Comparison of ENCODE assay signal across 8 mouse cellular contexts in the genomic region with DNA sequence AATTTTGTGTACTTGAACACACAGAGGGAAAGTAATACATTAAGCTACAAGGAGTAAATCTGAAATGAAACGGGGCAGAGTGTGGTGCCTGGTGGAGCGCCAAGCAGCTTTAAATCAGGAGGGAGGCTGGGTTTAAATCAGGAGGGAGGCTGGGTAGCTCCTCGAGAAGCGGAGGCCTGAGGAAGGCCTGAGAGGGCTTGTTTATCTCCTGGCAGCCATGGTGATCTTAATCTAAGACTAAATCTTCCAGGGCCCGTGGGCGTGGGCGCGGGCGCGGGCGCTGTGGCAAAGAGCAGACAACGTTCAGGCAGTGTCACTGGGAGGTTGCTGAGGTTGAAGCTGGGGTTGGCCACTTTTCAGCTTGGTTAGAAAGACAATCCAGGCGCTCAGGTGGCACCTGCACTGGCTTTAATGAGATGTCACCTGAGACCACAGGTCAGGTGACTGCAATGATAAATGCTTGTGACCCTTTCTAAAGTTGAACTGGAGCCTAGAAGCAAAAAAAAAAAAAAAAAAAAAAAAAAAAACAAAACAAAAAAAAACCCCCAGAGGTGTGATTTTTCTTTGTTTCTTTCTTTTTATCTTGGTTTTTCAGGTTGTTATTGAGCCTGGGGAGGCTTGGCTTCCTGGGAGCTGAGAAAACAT. TPM values are rescaled to one million over a fixed set of nuclear protein-coding genes. Genes with fewer than 3 reads are reported as not detected.
A peak's percentile ranks its signal among the peaks of the same experiment; 100 is the strongest.
DNase-seq lines count a peak whose midpoint lies in the region; ATAC-seq lines count a peak whose summit lies in the region.

No protein-coding gene starts in this region.

- intact Hi-C loops in heart, postnatal 36 days (cut with DNase I), result no loop called here

- DNase-seq in heart, adult 11 months, result peak; percentile 55
- no peak for DNase-seq in heart, adult 18-20 months
- DNase-seq in urinary bladder, postnatal 14 days (ENCODE audit: low spot score), result peak; percentile 19
- no peak for DNase-seq in urinary bladder, adult 18-20 months (ENCODE audit: low spot score in 2 of 2)
- peak; percentile 51 for DNase-seq in thymus, postnatal 4 days
- DNase-seq in urinary bladder, adult 2 months (ENCODE audit: low spot score), result no peak
- DNase-seq in heart, postnatal 36 days, result no peak

- peak; percentile 60 for ATAC-seq in megakaryocyte, adult 5-6 weeks (ENCODE audit: poor library complexity, severe bottlenecking)

RNA-seq across cellular contexts. Expression of a gene that starts 22.2 kb away (rescaled TPM):
- 1 to 10 TPM in 1 of 2 experiments, under 1 TPM in 1; 0.79 to 1.4 TPM for total RNA-seq in heart, adult 18-20 months (2021)
- 0.71 and 1.7 TPM in 2 replicates for total RNA-seq in megakaryocyte, adult 5-6 weeks (2015)
- total RNA-seq in megakaryocyte, adult 5-6 weeks (2017), result 0.84 and 1.1 TPM in 2 replicates
- polyA plus RNA-seq in urinary bladder, adult 2 months (2012; rRNA removed), result 9.5 and 10.4 TPM in 2 replicates
- 1 to 10 TPM; 1.5 to 1.8 TPM for total RNA-seq in heart, postnatal 36 days (2021)

RNA-seq across cellular contexts. Expression of a gene that starts 38.8 kb away (rescaled TPM):
- total RNA-seq in heart, adult 18-20 months (2021), result under 1 TPM; 0.32 to 0.82 TPM
- total RNA-seq in megakaryocyte, adult 5-6 weeks (2015), result 0.21 and 0.85 TPM in 2 replicates
- total RNA-seq in megakaryocyte, adult 5-6 weeks (2017), result not detected in 2 replicates
- 3.2 and 4.4 TPM in 2 replicates for polyA plus RNA-seq in urinary bladder, adult 2 months (2012; rRNA removed)
- total RNA-seq in heart, postnatal 36 days (2021), result 1 to 10 TPM in 1 of 2 experiments, under 1 TPM in 1; 0.92 to 1.6 TPM

Comparison
In these comparisons a context has a peak if more than half of its experiments do, and no peak if none do; other contexts are left out.
1. DNase-seq: peak in heart, adult 11 months (single experiment), urinary bladder, postnatal 14 days (single experiment) and thymus, postnatal 4 days (single experiment); none in heart, adult 18-20 months (0 of 2), urinary bladder, adult 18-20 months (0 of 2), urinary bladder, adult 2 months (single experiment) and heart, postnatal 36 days (0 of 2).